Mouse (Mus musculus) midbrain, embryonic 10.5 days (tissue): ENCODE results near the gene Agxt. TPM values are rescaled to one million over a fixed set of nuclear protein-coding genes. Genes with fewer than 3 reads are reported as not detected.
A peak's percentile ranks its signal among the peaks of the same experiment; 100 is the strongest.

Experiments used
- DNase-seq: peaks from one replicate; pipeline ENCODE4 v3.0.0-alpha.2; 2017; ENCODE audit warnings: low spot score
- H3K27ac ChIP-seq: fragments of 300-500 bp; sonication (generic); replicated peaks from 2 replicates; pipeline ENCODE4 v1.5.1; 2016; ENCODE audit warnings: mild to moderate bottlenecking
- H3K27me3 ChIP-seq: fragments of 300-500 bp; sonication (generic); 2 replicates; pipeline ENCODE4 v1.6.1; 2016; ENCODE audit warnings: low read depth, mild to moderate bottlenecking; ENCODE audit not compliant: poor library complexity, severe bottlenecking
- H3K36me3 ChIP-seq: fragments of 300-500 bp; sonication (generic); 2 replicates; pipeline ENCODE4 v1.6.1; 2016; ENCODE audit warnings: mild to moderate bottlenecking, moderate library complexity
- H3K4me1 ChIP-seq: fragments of 300-500 bp; sonication (generic); 2 replicates; pipeline ENCODE4 v1.6.1; 2016
- H3K4me3 ChIP-seq: fragments of 300-500 bp; sonication (generic); 2 replicates; pipeline ENCODE4 v1.5.1; 2016; ENCODE audit warnings: mild to moderate bottlenecking, moderate library complexity
- H3K9me3 ChIP-seq: fragments of 300-500 bp; sonication (generic); replicated peaks from 2 replicates; pipeline ENCODE4 v1.6.1; 2016; ENCODE audit warnings: mild to moderate bottlenecking
- WGBS: fragments of 180-500 bp; shearing (Covaris S2); methylation state at CpG from one replicate; pipeline ENCODE4 v1.1.7; 2016; 5-methylcytosine and 5-hydroxymethylcytosine counted together
- polyA plus RNA-seq: library from polyadenylated mRNA; unstranded; fragments of >200 nt; fragmentation: Nextera tagmentation; extraction: Ambion mirVana; gene quantifications from 2 replicates; pipeline ENCODE4 v1.2.1, GENCODE M21; 2016

Gene Agxt
- polyA plus RNA-seq, 1 experiment from 2014 or later = not detected

DNA sequence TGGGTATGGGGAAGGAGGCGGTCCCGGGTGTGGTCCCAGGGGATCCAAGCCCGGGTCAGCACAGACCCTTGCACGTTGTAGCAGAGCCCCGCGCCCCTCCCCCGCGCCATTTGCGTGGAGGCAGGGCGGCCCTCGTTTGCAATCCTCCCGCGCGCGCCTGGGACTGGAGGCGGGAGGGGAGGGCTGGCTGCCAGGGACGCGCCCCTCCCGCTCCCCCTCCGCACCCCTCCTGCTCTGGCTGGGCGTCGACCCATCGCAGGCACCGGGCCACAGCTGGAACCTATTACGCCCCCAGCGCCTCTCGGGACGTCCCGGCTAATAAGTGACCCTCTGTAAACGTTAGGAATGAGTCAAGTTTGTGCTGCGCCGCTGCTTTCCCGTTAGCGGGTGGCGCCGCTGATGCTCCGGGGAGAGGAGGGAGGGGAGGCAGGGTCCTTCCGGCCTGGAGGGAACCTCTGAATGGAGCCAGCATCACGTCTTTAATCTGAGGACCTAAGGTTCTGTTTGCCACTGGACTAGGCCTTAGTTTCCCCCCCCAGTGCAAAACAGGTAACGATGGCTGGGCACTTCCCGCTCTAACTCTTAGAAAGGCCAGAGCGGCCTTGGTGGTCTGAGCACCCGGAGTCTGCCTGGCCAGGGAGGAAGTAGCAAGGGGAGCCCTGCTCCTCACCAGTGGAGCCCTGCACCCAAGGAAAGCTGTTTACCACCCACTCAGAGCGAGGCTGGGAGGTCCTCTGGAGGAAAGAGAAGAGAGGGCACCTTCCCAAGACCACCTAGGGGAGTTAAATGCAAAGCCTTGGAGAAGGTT lies 41.7 kb downstream of the Agxt start:
- peaks cover 37% of the 10 kb centered on the region for H3K27me3 ChIP-seq
- no peaks in the 10 kb centered on the region for H3K9me3 ChIP-seq
- WGBS = 3% methylated on average over 44 of the region's 44 CpGs
- DNase-seq = peak; percentile 75
- peak overlapping the region; percentile 62 for H3K4me3 ChIP-seq
- H3K36me3 ChIP-seq = no peaks in the 10 kb centered on the region
- H3K4me1 ChIP-seq = peaks cover 25% of the 10 kb centered on the region
- H3K27ac ChIP-seq = peak overlapping the region; percentile 87

- no peak overlapping the region for H3K27ac ChIP-seq
- no peaks in the 10 kb centered on the region for H3K36me3 ChIP-seq
- 93% methylated on average over 7 of the region's 7 CpGs for WGBS
- DNase-seq = no peak
- no peaks in the 10 kb centered on the region for H3K9me3 ChIP-seq
- no peak overlapping the region for H3K4me3 ChIP-seq
- H3K27me3 ChIP-seq = peaks cover 18% of the 10 kb centered on the region
- H3K4me1 ChIP-seq = peaks cover 4% of the 10 kb centered on the region
Observed at GRCm38 (mm10) chr1:93182281-93182680, 47.2 kb downstream of the Agxt start.

GRCm38 (mm10) chr1:93184071-93184828 lies 49.2 kb downstream of the Agxt start:
- no peak overlapping the region for H3K4me3 ChIP-seq
- H3K27ac ChIP-seq = no peak overlapping the region
- H3K36me3 ChIP-seq = no peaks in the 10 kb centered on the region
- no peaks in the 10 kb centered on the region for H3K4me1 ChIP-seq
- peaks cover 15% of the 10 kb centered on the region for H3K27me3 ChIP-seq
- no peaks in the 10 kb centered on the region for H3K9me3 ChIP-seq
- DNase-seq = no peak
- WGBS = 80% methylated on average over 14 of the region's 14 CpGs

GRCm38 (mm10) chr1:93190726-93191305 lies 55.8 kb downstream of the Agxt start:
- Histone ChIP-seq H3K36me3 (no peaks in the 10 kb centered on the region), H3K9me3 (no peaks in the 10 kb centered on the region), H3K4me3 (peak overlapping the region; percentile 32; the same call in 1 of the 2 replicates), H3K27me3 (peaks cover 34% of the 10 kb centered on the region), H3K27ac (no peak overlapping the region), H3K4me1 (peaks cover 10% of the 10 kb centered on the region)
- 6% methylated on average over 17 of the region's 17 CpGs for WGBS
- no peak for DNase-seq

DNA sequence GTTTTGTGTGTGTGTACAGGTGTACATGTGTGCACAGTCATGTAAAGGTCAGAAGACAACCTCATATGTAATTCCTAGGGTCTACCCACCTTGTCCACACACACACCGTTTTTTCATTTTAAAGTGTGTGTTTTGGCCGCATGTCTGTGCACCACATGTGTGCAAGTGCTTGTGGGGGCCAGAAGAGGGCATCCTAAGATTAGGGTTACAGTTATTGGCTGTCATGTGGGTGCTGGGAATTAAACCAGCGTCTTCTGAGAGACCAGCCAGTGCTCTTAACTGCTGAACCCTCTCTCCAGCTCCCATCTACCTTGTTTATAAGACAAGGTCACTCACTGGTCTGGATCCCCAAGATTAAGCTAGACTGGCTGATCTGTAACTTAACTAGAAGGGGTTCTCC lies 59.9 kb downstream of the Agxt start:
- H3K27me3 ChIP-seq = peaks cover 15% of the 10 kb centered on the region
- H3K9me3 ChIP-seq = 0 out of 2 replicates have a peak, but pooled peaks cover 3% of the 10 kb centered on the region
- H3K36me3 ChIP-seq = no peaks in the 10 kb centered on the region
- peaks cover 10% of the 10 kb centered on the region for H3K4me1 ChIP-seq
- DNase-seq = no peak
- H3K27ac ChIP-seq = no peak overlapping the region
- no peak overlapping the region for H3K4me3 ChIP-seq
- 88% methylated on average over 3 of the region's 3 CpGs for WGBS

Other genes with a start within 250 kb of the Agxt start
- gene Ankmy1, start 232.3 kb upstream of the Agxt start, polyA plus RNA-seq = 0.30 and 0.35 TPM in 2 replicates
- 14.0 and 14.7 TPM in 2 replicates for gene Dusp28, start 228.3 kb upstream of the Agxt start, polyA plus RNA-seq
- 20.1 and 22.9 TPM in 2 replicates for gene Rnpepl1, start 224.5 kb upstream of the Agxt start, polyA plus RNA-seq
- gene Capn10, start 200.9 kb upstream of the Agxt start, polyA plus RNA-seq = 43.1 and 50.8 TPM in 2 replicates
- gene Gpr35, start 184.4 kb upstream of the Agxt start, polyA plus RNA-seq = 0.36 and 0.39 TPM in 2 replicates
- not detected in 2 replicates for gene Aqp12, start 128.9 kb upstream of the Agxt start, polyA plus RNA-seq
- 39.3 and 63.0 TPM in 2 replicates for gene Kif1a, start 33.3 kb upstream of the Agxt start, polyA plus RNA-seq
- gene 2310007B03Rik, start 25.7 kb downstream of the Agxt start, polyA plus RNA-seq = 0.47 and 0.62 TPM in 2 replicates
- gene Crocc2, start 33.5 kb downstream of the Agxt start, polyA plus RNA-seq = 0.02 and 0.07 TPM in 2 replicates
- 1.2 and 3.1 TPM in 2 replicates for gene Sned1, start 100.6 kb downstream of the Agxt start, polyA plus RNA-seq
- 34.9 and 36.6 TPM in 2 replicates for gene Mterf4, start 170.7 kb downstream of the Agxt start, polyA plus RNA-seq
- 79.0 and 84.5 TPM in 2 replicates for gene Ppp1r7, start 207.6 kb downstream of the Agxt start, polyA plus RNA-seq
- gene Pask, start 208.2 kb downstream of the Agxt start, polyA plus RNA-seq = 26.9 and 31.0 TPM in 2 replicates
- gene Ano7, start 238.7 kb downstream of the Agxt start, polyA plus RNA-seq = 0.21 and 0.25 TPM in 2 replicates